Mouse (Mus musculus) lung, embryonic 14.5 days (tissue): ENCODE results near the gene Ppfia1. TPM values are rescaled to one million over a fixed set of nuclear protein-coding genes. Genes with fewer than 3 reads are reported as not detected.

Source experiments
- ATAC-seq: fragments of 200-750 bp; cut with Nextera tagmentation; 2 replicates; pipeline ENCODE4 v1.8.0; 2017; ENCODE audit warnings: mild to moderate bottlenecking, moderate TSS enrichment, moderate library complexity; ENCODE audit not compliant: insufficient read depth
- DNase-seq: peaks from one replicate; pipeline ENCODE4 v3.0.0-alpha.2; 2015
- H3K27ac ChIP-seq: fragments of 300-500 bp; sonication (generic); 2 replicates; pipeline ENCODE4 v1.5.1; 2014; ENCODE audit warnings: low read depth, mild to moderate bottlenecking, moderate library complexity
- H3K27me3 ChIP-seq: fragments of 300-500 bp; sonication (generic); 2 replicates; pipeline ENCODE4 v1.6.1; 2014; ENCODE audit warnings: low read length, control low read depth; ENCODE audit not compliant: insufficient read depth
- H3K36me3 ChIP-seq: fragments of 300-500 bp; sonication (generic); 2 replicates; pipeline ENCODE4 v1.6.1; 2014; ENCODE audit warnings: control low read depth; ENCODE audit not compliant: insufficient read depth
- H3K4me1 ChIP-seq: fragments of 300-500 bp; sonication (generic); 2 replicates; pipeline ENCODE4 v1.6.1; 2014; ENCODE audit warnings: antibody characterized with exemption, control low read depth; ENCODE audit not compliant: insufficient read depth
- H3K4me2 ChIP-seq: fragments of 300-500 bp; sonication (generic); 2 replicates; pipeline ENCODE4 v1.6.1; 2014; ENCODE audit warnings: mild to moderate bottlenecking
- H3K4me3 ChIP-seq: fragments of 300-500 bp; sonication (generic); 2 replicates; pipeline ENCODE4 v1.5.1; 2014; ENCODE audit warnings: low read depth, low read length
- H3K9ac ChIP-seq: fragments of 300-500 bp; sonication (generic); 2 replicates; pipeline ENCODE4 v1.6.1; 2014
- H3K9me3 ChIP-seq: fragments of 300-500 bp; sonication (generic); 2 replicates; pipeline ENCODE4 v1.6.1; 2016; ENCODE audit warnings: low read depth, low read length, control low read depth
- CTCF ChIP-seq: IDR thresholded peaks from 2 replicates; pipeline ENCODE4 v1.5.1; 2016; ENCODE audit warnings: antibody characterized with exemption, low read depth
- WGBS: fragments of 180-500 bp; shearing (Covaris S2); extraction: QIAGEN DNeasy Blood & Tissue Kit; methylation state at CpG from one replicate; pipeline ENCODE4 v1.1.7; 2014; 5-methylcytosine and 5-hydroxymethylcytosine counted together
- polyA plus RNA-seq: library from polyadenylated mRNA; unstranded; fragments of >200 nt; fragmentation: Nextera tagmentation; extraction: Ambion mirVana; gene quantifications from 2 replicates; pipeline ENCODE4 v1.2.1, GENCODE M21; 2014

The Ppfia1 gene
- polyA plus RNA-seq, 1 experiment from 2014 or later = 47.6 TPM

GRCm38 (mm10) chr7:144432920-144433319, 120.6 kb downstream of the Ppfia1 start:
- H3K4me2 ChIP-seq = no peak overlapping the region
- no peaks in the 10 kb centered on the region for H3K27me3 ChIP-seq
- no peak overlapping the region for H3K9ac ChIP-seq
- H3K4me1 ChIP-seq = no peaks in the 10 kb centered on the region
- no peak for TF ChIP-seq CTCF
- no peaks in the 10 kb centered on the region for H3K9me3 ChIP-seq
- no peak for DNase-seq
- H3K36me3 ChIP-seq = peaks cover 26% of the 10 kb centered on the region
- H3K27ac ChIP-seq = no peak overlapping the region
- no peak overlapping the region for H3K4me3 ChIP-seq
- WGBS = 61% methylated on average over 2 of the region's 2 CpGs
- ATAC-seq = no peak

DNA sequence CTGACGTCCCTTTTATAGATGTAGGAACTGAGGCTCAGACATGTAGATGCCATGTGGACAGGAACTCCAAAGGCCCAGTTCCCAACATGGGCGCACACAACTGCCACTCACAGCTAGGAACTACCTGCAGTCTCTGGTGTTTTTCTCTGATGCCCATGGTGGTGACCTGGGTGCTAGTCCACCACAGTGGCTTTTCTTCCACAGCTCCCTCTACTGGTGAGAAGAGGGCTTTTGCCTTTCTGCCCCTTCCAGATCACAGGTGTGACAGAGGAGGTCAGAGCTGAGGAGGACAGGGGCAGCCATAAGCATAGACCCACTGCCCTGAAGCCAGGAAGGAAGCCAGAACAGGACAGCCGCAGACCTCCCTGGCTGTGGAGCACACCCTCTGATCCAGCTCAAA, 126.1 kb downstream of the Ppfia1 start:
- ATAC-seq (no peak), DNase-seq (no peak)
- no peaks in the 10 kb centered on the region for H3K4me1 ChIP-seq
- peak; percentile 38; the same call in 1 of the 2 replicates for TF ChIP-seq CTCF
- no peak overlapping the region for H3K4me2 ChIP-seq
- H3K27ac ChIP-seq = no peak overlapping the region
- H3K4me3 ChIP-seq = no peak overlapping the region
- WGBS = 73% methylated on average over 3 of the region's 3 CpGs
- H3K9me3 ChIP-seq = no peaks in the 10 kb centered on the region
- no peak overlapping the region for H3K9ac ChIP-seq
- no peaks in the 10 kb centered on the region for H3K36me3 ChIP-seq
- H3K27me3 ChIP-seq = no peaks in the 10 kb centered on the region

Other genes with a start within 250 kb of the Ppfia1 start
- 161 and 170 TPM in 2 replicates for gene Cttn, start 82.7 kb downstream of the Ppfia1 start, polyA plus RNA-seq
- gene Fadd, start 28.7 kb upstream of the Ppfia1 start, polyA plus RNA-seq = 12.8 and 13.4 TPM in 2 replicates
- gene Ano1, start 198.2 kb upstream of the Ppfia1 start, polyA plus RNA-seq = 64.8 and 71.5 TPM in 2 replicates